Mouse (Mus musculus): ENCODE results near the gene Emc1.
"Not testable (repeated sequence)": the region's sequence is repeated elsewhere in the genome, so short reads cannot be mapped to it uniquely, and the experiment has no call there.

Gene Emc1

GRCm38 (mm10) chr4:139357211-139357610 is 4.8 kb downstream of the Emc1 start:
- DNase-seq (ENCODE audit: low read depth, low spot score): no peak

- DNase-seq (ENCODE audit: low read depth, low spot score): peak; percentile 35
Measured at GRCm38 (mm10) chr4:139360761-139361548, 8.6 kb downstream of the Emc1 start.

- DNase-seq (ENCODE audit: low read depth, low spot score): no peak
Measured at GRCm38 (mm10) chr4:139367336-139367735, 14.9 kb downstream of the Emc1 start.

GRCm38 (mm10) chr4:139368038-139368437 is 15.7 kb downstream of the Emc1 start:
- DNase-seq (ENCODE audit: low read depth, low spot score): no peak

- DNase-seq (ENCODE audit: low read depth, low spot score): no peak
Measured at GRCm38 (mm10) chr4:139373130-139373529, 20.7 kb downstream of the Emc1 start.

GRCm38 (mm10) chr4:139373531-139373930 is 21.1 kb downstream of the Emc1 start:
- DNase-seq (ENCODE audit: low read depth, low spot score): no peak

GRCm38 (mm10) chr4:139379719-139380118 is 27.3 kb downstream of the Emc1 start:
- DNase-seq (ENCODE audit: low read depth, low spot score): peak; percentile 13

DNA sequence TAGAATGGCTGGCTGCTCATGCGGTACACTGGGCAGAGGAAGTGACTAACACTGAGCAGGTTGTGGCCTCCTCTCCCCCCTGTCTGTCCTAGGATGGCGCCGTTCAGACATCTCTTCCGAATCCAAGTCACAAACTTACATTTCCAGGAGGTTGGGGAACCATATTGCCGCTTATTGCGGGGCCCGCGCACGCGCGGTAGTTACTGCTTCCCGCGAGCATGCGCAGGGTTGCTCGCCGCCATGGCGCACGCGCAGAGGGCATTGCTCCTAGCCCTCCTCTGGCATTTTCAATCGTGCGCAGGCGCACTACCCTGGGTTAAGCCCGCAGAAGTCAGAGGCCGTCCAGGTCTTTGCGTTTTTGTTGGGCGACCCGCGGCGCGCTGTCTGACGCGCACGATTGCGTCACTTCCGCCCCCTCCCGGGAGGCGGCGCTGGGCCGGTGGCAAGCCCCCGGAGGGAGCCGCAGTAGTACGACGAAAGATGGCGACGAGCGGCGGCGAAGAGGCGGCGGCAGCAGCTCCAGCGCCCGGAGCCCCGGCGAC is 27.9 kb downstream of the Emc1 start:
- DNase-seq (ENCODE audit: low read depth, low spot score): peak; percentile 99

DNA sequence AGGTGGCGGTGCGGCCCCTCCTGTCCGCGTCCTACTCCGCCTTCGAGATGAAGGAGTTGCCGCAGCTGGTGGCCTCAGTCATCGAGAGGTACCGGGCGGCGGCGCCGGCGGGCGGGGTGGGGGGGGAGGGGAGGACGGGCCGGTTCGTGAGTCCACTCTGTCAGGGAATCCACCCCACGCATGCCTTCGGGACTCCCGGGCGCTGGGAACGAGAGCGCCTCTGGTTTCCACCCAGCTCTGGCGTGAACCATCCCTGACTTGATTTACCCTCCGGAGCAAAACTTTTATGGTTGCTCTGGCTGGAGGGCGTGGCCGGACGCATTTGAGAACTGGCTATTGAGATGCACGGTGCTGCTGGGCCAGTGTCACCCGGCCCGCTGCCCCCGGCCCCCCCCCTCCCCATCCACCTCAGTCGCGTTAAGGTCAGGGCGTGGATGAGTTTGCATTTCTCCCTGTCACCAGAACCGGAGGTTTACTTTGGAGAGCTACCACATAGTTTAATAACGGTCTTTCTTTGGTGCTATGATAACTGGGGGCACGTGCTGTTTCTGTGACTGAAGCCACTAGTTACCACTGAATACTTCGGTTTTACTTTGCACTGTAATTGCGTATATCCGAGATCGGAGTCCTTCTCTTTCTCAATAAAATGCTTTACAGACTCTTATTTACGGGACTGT is 28.5 kb downstream of the Emc1 start:
- DNase-seq (ENCODE audit: low read depth, low spot score): peak; percentile 52

- peak; percentile 13 for DNase-seq (ENCODE audit: low read depth, low spot score)
Measured at GRCm38 (mm10) chr4:139381452-139381845, 29.1 kb downstream of the Emc1 start.

- DNase-seq (ENCODE audit: low read depth, low spot score): peak; percentile 32
Measured at GRCm38 (mm10) chr4:139382231-139382630, 29.8 kb downstream of the Emc1 start.

GRCm38 (mm10) chr4:139385841-139386240 is 33.5 kb downstream of the Emc1 start:
- DNase-seq (ENCODE audit: low read depth, low spot score): not testable (repeated sequence)

DNA sequence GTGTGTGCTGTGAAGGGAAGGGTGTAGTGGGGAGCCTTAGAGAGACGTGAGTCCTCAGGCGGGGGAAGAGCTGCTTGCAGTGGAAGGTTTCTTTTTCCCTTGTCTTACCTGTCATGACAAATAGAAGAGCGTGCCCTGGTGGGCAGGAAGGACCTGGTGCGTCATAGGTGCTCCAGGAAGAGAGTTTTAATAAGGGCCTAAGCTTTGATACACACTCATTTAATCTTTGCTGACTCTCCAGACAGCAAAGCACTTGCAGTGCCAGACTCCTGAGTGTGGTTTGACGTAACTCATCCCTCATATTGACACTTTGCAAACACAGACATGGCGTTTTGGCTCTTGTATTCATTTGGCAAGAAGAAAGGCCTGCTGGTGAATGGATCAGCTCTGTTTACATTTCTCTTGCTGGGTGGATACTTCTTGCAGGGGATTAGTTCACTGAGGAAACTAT is 34.5 kb downstream of the Emc1 start:
- no peak for DNase-seq (ENCODE audit: low read depth, low spot score)

DNA sequence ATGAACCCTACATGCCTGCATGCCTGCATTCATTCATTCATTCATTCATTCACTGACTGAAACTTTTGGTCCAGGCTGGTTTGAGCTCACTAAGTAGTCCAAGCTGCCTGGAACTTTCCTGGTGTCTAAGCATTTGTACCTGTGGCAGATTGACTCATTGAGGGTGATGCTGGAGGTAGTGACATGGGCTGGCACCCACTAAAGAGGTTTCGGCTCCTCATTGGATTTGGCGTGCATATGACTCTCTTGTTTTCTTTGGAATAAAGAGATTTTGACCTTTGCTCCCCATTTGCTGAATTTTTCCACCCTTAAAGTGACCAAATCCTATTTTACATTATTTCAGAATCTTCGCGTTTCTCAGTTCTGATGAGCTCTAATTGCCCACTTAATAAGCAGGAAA is 37.2 kb downstream of the Emc1 start:
- DNase-seq (ENCODE audit: low read depth, low spot score): no peak

DNA sequence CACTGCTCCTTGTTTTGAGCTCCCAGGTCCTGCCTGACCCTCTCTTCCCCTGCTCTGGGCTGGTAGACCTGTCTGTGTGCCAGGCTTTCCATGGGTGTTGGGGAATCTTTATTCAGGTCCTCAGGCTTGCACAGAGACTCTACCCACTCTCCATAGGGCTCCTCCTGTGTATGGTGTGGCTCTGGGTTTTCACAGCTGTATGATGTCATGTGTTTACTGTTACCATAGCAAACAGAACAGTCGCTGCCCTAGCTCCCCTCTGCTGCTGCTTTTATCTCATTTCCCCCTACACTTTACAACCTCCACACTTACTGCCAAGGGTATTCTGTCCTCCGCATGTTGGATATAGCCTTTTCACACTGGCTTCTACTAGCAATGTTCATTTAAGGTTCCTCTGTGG is 43.0 kb downstream of the Emc1 start:
- DNase-seq (ENCODE audit: low read depth, low spot score): no peak

DNA sequence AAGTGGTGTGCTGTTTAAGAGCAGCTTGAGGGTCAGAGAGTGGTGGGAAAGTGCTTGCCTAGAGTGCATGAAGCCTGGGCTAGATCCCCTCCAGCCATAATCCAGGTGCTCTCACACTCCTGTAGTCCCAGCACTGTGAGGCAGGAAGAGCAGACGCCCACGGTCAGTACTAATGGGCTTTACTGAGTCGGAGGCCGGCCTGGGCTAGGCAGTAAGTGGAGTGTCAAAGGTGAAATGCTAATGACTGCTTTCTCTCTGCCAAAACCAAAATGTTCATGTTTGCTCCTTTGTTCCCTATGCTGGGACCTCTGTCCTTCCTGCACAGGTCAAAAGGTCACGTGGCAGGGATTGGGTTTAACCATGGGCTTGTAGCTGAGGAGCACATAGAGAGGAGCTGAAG is 48.1 kb downstream of the Emc1 start:
- no peak for DNase-seq (ENCODE audit: low read depth, low spot score)

DNA sequence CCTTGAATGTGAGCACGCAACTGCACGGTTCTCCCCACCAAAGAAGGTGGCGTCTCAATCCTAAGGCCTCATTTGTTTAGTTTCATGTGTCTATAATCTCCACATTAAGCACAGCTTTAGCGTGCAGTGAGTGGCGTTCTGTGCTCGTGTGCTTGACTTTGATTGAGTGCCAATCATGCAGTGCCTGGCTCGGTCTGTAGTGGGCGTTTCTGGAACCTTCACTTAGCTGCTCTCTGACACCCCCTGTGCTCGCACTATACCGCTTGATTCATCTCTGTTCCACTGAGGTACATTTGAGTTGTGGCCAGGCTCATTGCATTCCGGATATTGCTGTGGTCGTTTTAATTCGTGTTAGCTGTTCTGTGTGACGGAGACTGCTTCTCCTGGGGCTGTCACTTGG is 50.8 kb downstream of the Emc1 start:
- DNase-seq (ENCODE audit: low read depth, low spot score): no peak

- DNase-seq (ENCODE audit: low read depth, low spot score): no peak
Measured at GRCm38 (mm10) chr4:139411351-139411750, 59.0 kb downstream of the Emc1 start.

DNA sequence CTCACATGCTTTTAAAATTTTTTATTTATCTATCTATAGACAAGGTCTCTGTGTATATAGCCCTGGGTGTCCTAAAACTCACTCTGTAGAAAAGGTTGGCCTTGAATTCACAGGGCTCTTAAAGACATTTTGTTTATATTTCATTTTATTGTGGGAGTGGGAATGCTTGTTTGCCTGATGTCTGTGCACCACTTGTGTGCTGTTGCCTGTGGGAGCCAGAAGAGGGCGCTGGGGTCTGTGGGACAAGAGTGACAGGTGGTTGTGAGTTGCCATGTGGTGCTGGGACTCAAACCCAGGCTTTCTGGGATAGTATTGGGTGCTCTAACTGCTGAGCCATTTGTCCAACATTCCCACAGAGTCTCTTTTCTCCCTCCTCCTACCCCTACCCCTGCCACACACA is 65.5 kb downstream of the Emc1 start:
- no peak for DNase-seq (ENCODE audit: low read depth, low spot score)

GRCm38 (mm10) chr4:139421621-139422020 is 69.2 kb downstream of the Emc1 start:
- no peak for DNase-seq (ENCODE audit: low read depth, low spot score)

- no peak for DNase-seq (ENCODE audit: low read depth, low spot score)
Measured at GRCm38 (mm10) chr4:139422409-139422808, 70.0 kb downstream of the Emc1 start.

GRCm38 (mm10) chr4:139423270-139423669 is 70.9 kb downstream of the Emc1 start:
- no peak for DNase-seq (ENCODE audit: low read depth, low spot score)
